Mouse (Mus musculus) kidney, embryonic 16.5 days (tissue): ENCODE results near the gene Rab8b. TPM values are rescaled to one million over a fixed set of nuclear protein-coding genes. Genes with fewer than 3 reads are reported as not detected.

ENCODE experiments used
- ATAC-seq: fragments of 200-750 bp; cut with Nextera tagmentation; 2 replicates; pipeline ENCODE4 v1.8.0; 2017; ENCODE audit warnings: moderate TSS enrichment; ENCODE audit not compliant: low FRiP score, low TSS enrichment
- H3K27ac ChIP-seq: fragments of 300-500 bp; sonication (generic); 2 replicates; pipeline ENCODE4 v1.5.1; 2014; ENCODE audit warnings: low read length
- H3K27me3 ChIP-seq: fragments of 300-500 bp; sonication (generic); 2 replicates; pipeline ENCODE4 v1.6.1; 2014; ENCODE audit warnings: low read length, control low read depth, mixed read lengths; ENCODE audit not compliant: insufficient read depth
- H3K36me3 ChIP-seq: fragments of 300-500 bp; sonication (generic); 2 replicates; pipeline ENCODE4 v1.6.1; 2014; ENCODE audit warnings: low read length, control low read depth, mixed read lengths; ENCODE audit not compliant: insufficient read depth
- H3K4me1 ChIP-seq: fragments of 300-500 bp; sonication (generic); 2 replicates; pipeline ENCODE4 v1.6.1; 2014; ENCODE audit warnings: low read length, control low read depth, mixed read lengths; ENCODE audit not compliant: insufficient read depth
- H3K4me2 ChIP-seq: fragments of 300-500 bp; sonication (generic); replicated peaks from 2 replicates; pipeline ENCODE4 v1.6.1; 2014; ENCODE audit warnings: low read depth, low read length
- H3K4me3 ChIP-seq: fragments of 300-500 bp; sonication (generic); 2 replicates; pipeline ENCODE4 v1.5.1; 2014; ENCODE audit warnings: mild to moderate bottlenecking, low read length
- H3K9ac ChIP-seq: fragments of 300-500 bp; sonication (generic); replicated peaks from 2 replicates; pipeline ENCODE4 v1.6.1; 2014; ENCODE audit warnings: low read length
- H3K9me3 ChIP-seq: fragments of 300-500 bp; sonication (generic); 2 replicates; pipeline ENCODE4 v1.6.1; 2016; ENCODE audit warnings: low read length, control low read depth
- WGBS: fragments of 180-500 bp; shearing (Covaris S2); extraction: QIAGEN DNeasy Blood & Tissue Kit; methylation state at CpG from one replicate; pipeline ENCODE4 v1.1.7; 2014; 5-methylcytosine and 5-hydroxymethylcytosine counted together
- polyA plus RNA-seq: library from polyadenylated mRNA; unstranded; fragments of >200 nt; fragmentation: Nextera tagmentation; extraction: Ambion mirVana; gene quantifications from 2 replicates; pipeline ENCODE4 v1.2.1, GENCODE M21; 2015

Gene Rab8b
- polyA plus RNA-seq, 1 experiment from 2014 or later = 27.8 TPM

- Histone ChIP-seq H3K4me1 (peaks cover 6% of the 10 kb centered on the region; the same call in 1 of the 2 replicates), H3K36me3 (peaks cover 19% of the 10 kb centered on the region; the same call in 1 of the 2 replicates), H3K27me3 (no peaks in the 10 kb centered on the region), H3K27ac (no peak overlapping the region), H3K9ac (no peak overlapping the region), H3K4me2 (no peak overlapping the region), H3K9me3 (no peaks in the 10 kb centered on the region), H3K4me3 (no peak overlapping the region)
- ATAC-seq = no peak
- 84% methylated on average over 4 of the region's 4 CpGs for WGBS
These were observed 57.3 kb downstream of the Rab8b start for GRCm38 (mm10) chr9:66862202-66862601.

GRCm38 (mm10) chr9:66861104-66861767 lies 58.3 kb downstream of the Rab8b start:
- Histone ChIP-seq H3K36me3 (peaks cover 19% of the 10 kb centered on the region; the same call in 1 of the 2 replicates), H3K27ac (no peak overlapping the region), H3K4me1 (peaks cover 6% of the 10 kb centered on the region; the same call in 1 of the 2 replicates), H3K9me3 (no peaks in the 10 kb centered on the region), H3K4me2 (no peak overlapping the region), H3K4me3 (no peak overlapping the region), H3K27me3 (no peaks in the 10 kb centered on the region), H3K9ac (no peak overlapping the region)
- WGBS = 66% methylated on average over 5 of the region's 5 CpGs
- ATAC-seq = no peak

DNA sequence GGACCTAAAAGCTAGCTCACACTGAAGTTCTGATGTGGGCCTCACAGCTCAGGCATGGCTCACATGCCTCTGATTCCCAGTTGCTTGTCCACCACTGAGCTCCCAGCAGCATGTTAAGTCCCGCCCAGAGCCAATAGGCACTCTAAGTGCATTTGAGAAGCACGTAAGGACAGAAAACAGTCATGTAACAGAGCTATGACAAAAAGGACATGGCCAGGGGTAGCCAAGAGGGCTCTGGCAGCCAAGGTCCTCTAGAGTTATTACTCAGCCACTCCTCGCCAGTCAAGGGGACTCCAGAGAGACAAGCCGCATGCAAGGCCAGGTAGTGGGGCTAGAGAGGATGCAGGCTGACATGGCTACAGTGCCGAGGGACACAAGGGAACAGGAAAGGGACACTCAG lies 60.0 kb downstream of the Rab8b start:
- no peak overlapping the region for H3K9ac ChIP-seq
- peaks cover 6% of the 10 kb centered on the region; the same call in 1 of the 2 replicates for H3K4me1 ChIP-seq
- H3K27me3 ChIP-seq = no peaks in the 10 kb centered on the region
- H3K36me3 ChIP-seq = peaks cover 19% of the 10 kb centered on the region; the same call in 1 of the 2 replicates
- H3K27ac ChIP-seq = no peak overlapping the region
- H3K4me3 ChIP-seq = no peak overlapping the region
- H3K4me2 ChIP-seq = no peak overlapping the region
- WGBS = 92% methylated on average over 5 of the region's 5 CpGs
- no peaks in the 10 kb centered on the region for H3K9me3 ChIP-seq
- no peak for ATAC-seq

DNA sequence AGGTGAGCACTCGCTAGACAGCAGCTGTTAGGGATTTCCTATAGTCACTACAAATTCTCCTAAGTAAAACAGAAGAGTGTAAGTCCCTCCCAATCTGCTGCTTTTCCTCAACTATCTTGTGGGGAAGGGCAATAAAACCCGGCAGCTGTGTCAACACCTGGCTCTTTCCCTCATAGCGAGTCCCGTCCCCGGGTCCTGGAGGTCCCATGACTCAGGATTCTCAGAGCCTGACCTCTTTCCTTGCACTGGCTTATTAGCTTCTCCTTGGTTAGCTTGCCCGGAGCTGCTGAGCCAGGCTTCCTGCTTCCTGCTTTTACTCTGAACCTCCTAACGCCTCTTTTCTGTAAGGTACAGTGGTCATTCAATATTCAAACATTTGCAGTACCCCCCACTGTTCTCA lies 63.6 kb downstream of the Rab8b start:
- Histone ChIP-seq H3K4me2 (no peak overlapping the region), H3K4me3 (no peak overlapping the region), H3K9ac (no peak overlapping the region), H3K27ac (no peak overlapping the region), H3K4me1 (peaks cover 1% of the 10 kb centered on the region; the same call in 1 of the 2 replicates), H3K9me3 (no peaks in the 10 kb centered on the region), H3K36me3 (peaks cover 15% of the 10 kb centered on the region; the same call in 1 of the 2 replicates), H3K27me3 (no peaks in the 10 kb centered on the region)
- 17% methylated on average over 7 of the region's 7 CpGs for WGBS
- ATAC-seq = no peak

DNA sequence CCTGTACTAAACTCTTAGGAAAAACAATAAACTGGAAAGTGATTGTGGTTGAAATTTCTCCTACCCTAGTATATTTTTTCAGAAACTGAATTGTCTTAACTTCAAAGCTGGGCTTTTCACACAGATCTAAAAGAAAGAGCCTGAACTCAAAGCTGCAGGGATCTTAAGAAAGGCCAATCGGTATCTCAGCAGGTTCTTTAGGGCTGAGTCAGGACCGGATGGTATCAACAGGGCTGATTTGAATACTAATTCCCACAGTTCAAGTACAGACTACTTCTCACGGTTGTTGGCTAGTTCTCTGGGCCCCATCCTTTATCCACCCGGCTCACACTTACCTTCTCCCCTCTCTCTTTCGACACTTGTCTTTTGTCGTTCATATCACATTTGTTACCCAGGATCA lies 66.9 kb downstream of the Rab8b start:
- H3K4me1 ChIP-seq = no peaks in the 10 kb centered on the region
- no peak for ATAC-seq
- WGBS = 70% methylated on average over 6 of the region's 6 CpGs
- no peaks in the 10 kb centered on the region for H3K27me3 ChIP-seq
- H3K27ac ChIP-seq = no peak overlapping the region
- H3K9ac ChIP-seq = no peak overlapping the region
- peaks cover 3% of the 10 kb centered on the region; the same call in 1 of the 2 replicates for H3K36me3 ChIP-seq
- no peak overlapping the region for H3K4me3 ChIP-seq
- no peaks in the 10 kb centered on the region for H3K9me3 ChIP-seq
- no peak overlapping the region for H3K4me2 ChIP-seq

DNA sequence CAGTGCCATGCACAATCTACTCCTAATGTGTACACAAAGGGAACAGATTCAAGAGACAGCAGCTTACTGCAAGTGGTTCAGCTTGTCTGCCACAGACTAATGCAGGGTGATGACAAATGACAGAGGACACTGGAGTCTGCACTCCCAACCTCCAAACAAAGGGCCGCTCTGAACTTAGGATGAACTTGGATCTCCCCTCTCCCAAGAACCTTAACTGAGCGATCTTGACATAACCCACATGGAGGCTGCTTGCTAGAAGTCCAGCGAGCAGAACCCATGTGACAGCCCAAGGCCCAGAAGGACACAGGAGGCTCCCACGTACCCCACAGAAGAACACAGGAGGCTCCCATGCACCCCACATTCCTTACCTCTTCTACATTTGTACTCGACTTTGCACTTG lies 68.5 kb downstream of the Rab8b start:
- 50% methylated on average over 5 of the region's 5 CpGs for WGBS
- peak; percentile 54 for ATAC-seq
- H3K9ac ChIP-seq = no peak overlapping the region
- no peaks in the 10 kb centered on the region for H3K27me3 ChIP-seq
- no peaks in the 10 kb centered on the region for H3K4me1 ChIP-seq
- peaks cover 12% of the 10 kb centered on the region for H3K36me3 ChIP-seq
- H3K27ac ChIP-seq = no peak overlapping the region
- no peak overlapping the region for H3K4me2 ChIP-seq
- no peak overlapping the region for H3K4me3 ChIP-seq
- no peaks in the 10 kb centered on the region for H3K9me3 ChIP-seq

GRCm38 (mm10) chr9:66846822-66847221 lies 72.7 kb downstream of the Rab8b start:
- Histone ChIP-seq H3K4me3 (no peak overlapping the region), H3K9ac (no peak overlapping the region), H3K36me3 (peaks cover 12% of the 10 kb centered on the region), H3K4me2 (no peak overlapping the region), H3K4me1 (no peaks in the 10 kb centered on the region), H3K9me3 (no peaks in the 10 kb centered on the region), H3K27ac (no peak overlapping the region), H3K27me3 (no peaks in the 10 kb centered on the region)
- WGBS = 92% methylated on average over 5 of the region's 5 CpGs
- ATAC-seq = no peak

DNA sequence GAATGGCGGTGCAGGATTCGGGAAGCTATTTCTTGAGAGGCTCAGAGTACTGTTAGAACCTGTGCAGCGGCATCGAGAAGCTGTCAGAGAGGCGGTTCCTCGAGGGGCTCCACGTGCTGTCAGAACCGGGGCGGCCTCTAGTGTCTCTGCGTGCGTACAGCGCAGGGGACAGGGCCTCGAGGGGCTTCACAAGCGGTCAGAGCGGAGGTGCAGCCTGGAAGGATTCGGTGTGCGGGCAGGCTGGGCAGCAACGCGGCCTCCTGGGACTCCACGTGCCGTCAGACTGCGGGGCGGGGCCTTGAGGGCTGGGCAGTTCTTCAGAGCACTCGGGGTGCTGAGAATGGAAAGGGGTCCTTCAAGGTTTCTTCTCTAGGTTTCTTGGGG lies 84.4 kb downstream of the Rab8b start:
- no peaks in the 10 kb centered on the region for H3K9me3 ChIP-seq
- no peak overlapping the region for H3K27ac ChIP-seq

GRCm38 (mm10) chr9:66834318-66835096 lies 85.0 kb downstream of the Rab8b start, which contains the start of gene Aph1c:
TSS of gene Aph1c (minus strand) at chr9:66834726.
- peak within 1 kb of the TSS; percentile 63 for H3K4me3 ChIP-seq
- H3K9ac ChIP-seq = peak within 1 kb of the TSS; percentile 63
- peaks cover 15% of the 10 kb centered on the region; the same call in 1 of the 2 replicates for H3K4me1 ChIP-seq
- peak within 1 kb of the TSS; percentile 97 for H3K4me2 ChIP-seq
- peak; percentile 99 for ATAC-seq
- 0 out of 2 replicates have a peak, but pooled peaks cover 6% of the 10 kb centered on the region for H3K27me3 ChIP-seq
- no peaks in the 10 kb centered on the region for H3K9me3 ChIP-seq
- no peak within 1 kb of the TSS for H3K27ac ChIP-seq
- no peaks in the 10 kb centered on the region for H3K36me3 ChIP-seq
- WGBS = under 1% methylated on average over 58 of the region's 58 CpGs

More for the DNA sequence above, 84.4 kb downstream of the Rab8b start:
- Histone ChIP-seq H3K4me2 (peak overlapping the region; percentile 97), H3K4me3 (peak overlapping the region; percentile 63), H3K36me3 (no peaks in the 10 kb centered on the region), H3K27me3 (0 out of 2 replicates have a peak, but pooled peaks cover 6% of the 10 kb centered on the region), H3K9ac (peak overlapping the region; percentile 52), H3K4me1 (peaks cover 15% of the 10 kb centered on the region; the same call in 1 of the 2 replicates)
- WGBS = under 1% methylated on average over 24 of the region's 24 CpGs
- ATAC-seq = peak; percentile 70; the same call in 1 of the 2 replicates
